Mouse (Mus musculus): ENCODE results near the gene Tas1r2. TPM values are rescaled to one million over a fixed set of nuclear protein-coding genes. Genes with fewer than 3 reads are reported as not detected.

The Tas1r2 gene
- total RNA-seq, 2 experiments from 2014 or later: not detected

DNA sequence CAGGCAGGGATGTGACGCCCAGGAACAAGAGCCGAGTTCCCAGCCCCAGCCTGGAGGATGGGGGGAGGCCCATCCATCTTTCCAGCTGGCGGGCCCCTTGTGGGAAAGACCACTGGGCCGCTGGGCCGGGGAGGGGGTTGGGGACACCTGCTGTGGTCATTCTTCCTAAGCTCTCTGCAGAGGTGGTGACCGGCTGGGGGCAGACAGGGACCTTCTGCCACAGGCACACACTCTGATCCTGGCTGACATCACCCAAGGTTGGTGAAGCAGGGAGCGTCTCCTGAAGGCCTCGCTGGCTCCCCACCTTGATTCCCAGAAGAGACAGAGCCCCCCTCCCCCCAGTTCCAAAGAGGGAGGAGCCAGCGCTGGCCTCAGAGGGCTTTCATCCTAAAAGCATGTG lies 44.4 kb downstream of the Tas1r2 start:
- no peak for DNase-seq (ENCODE audit: low spot score)
- intact Hi-C loops (cut with DNase I): no loop called here

DNA sequence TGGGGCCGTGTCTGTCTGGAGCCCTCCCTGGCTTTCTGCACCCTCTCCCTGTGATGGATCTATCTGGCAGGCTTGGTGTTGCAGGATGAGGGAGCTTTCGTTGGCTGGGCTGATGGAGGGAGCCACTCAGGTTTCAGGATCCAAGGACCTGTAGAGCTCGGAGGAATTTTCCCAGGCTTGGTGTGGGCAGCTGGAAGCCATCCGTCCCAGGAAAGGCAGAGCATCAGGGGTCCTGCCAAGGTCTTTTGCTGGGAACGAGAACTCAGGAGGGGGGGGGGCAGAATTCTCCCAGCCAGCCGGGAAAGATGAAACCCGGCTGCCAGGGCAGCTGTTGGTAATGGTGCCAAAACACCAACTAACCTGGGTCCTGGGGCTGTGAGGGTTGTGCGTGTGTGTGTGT lies 45.3 kb downstream of the Tas1r2 start:
- DNase-seq (ENCODE audit: low spot score): no peak
- intact Hi-C loops (cut with DNase I): no loop called here

DNA sequence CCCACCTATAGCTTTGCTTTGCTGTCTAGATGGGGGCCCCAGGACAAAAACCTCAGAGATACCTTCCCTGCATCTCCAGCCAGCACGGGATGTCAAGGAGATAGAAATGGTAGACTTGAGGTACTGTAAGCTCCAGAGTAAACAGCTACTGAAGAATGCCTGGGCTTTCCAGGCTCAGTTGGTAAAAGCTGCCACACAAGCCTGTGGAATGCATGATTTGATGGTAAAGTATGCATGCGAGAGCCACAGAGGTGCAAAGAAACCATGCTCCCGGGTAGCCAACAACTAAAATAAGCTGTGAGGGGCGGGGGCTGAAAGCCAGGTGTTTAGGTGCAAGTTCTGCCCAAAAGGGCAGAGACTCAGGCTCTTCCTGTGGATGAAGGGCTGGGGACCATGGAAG lies 49.6 kb downstream of the Tas1r2 start:
- no peak for DNase-seq (ENCODE audit: low spot score)
- intact Hi-C loops (cut with DNase I): no loop called here

DNA sequence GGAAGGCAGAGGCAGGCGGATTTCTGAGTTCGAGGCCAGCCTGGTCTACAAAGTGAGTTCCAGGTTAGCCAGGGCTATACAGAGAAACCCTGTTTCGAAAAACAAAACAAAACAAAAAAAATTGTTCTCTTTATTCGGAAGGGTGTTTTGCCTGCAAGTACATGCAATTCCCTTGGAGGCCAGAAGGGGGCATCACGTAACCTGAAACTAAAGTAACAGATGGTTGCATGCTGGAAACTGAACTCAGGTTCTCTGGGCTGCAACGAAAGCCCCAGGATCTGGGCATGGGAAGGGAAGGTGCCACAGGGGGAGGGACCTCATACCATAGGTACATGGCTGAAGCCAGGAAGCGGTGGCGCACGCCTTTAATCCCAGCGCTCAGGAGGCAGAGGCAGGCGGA lies 50.1 kb downstream of the Tas1r2 start:
- DNase-seq (ENCODE audit: low spot score): no peak
- intact Hi-C loops (cut with DNase I): no loop called here

DNA sequence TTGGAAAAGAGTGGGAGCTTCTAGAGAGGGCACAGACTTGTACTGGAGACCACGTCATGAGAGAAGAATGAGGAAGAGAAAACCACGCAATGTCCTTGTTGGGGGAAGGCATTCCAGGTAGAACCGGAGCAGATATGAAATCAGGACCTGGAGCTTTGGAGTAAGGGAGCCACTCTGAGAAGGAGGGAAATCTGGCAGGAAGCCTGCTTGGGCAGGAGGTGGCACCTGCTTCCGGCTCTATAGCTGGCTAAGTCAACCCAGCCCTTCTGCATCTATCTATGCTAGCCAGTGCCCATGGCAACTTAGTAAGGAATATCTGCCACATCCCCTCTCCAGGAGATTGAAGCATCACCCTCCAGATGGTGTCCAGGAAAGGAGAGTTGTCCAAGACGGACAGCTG lies 52.6 kb downstream of the Tas1r2 start:
- DNase-seq (ENCODE audit: low spot score): no peak
- intact Hi-C loops (cut with DNase I): no loop called here

DNA sequence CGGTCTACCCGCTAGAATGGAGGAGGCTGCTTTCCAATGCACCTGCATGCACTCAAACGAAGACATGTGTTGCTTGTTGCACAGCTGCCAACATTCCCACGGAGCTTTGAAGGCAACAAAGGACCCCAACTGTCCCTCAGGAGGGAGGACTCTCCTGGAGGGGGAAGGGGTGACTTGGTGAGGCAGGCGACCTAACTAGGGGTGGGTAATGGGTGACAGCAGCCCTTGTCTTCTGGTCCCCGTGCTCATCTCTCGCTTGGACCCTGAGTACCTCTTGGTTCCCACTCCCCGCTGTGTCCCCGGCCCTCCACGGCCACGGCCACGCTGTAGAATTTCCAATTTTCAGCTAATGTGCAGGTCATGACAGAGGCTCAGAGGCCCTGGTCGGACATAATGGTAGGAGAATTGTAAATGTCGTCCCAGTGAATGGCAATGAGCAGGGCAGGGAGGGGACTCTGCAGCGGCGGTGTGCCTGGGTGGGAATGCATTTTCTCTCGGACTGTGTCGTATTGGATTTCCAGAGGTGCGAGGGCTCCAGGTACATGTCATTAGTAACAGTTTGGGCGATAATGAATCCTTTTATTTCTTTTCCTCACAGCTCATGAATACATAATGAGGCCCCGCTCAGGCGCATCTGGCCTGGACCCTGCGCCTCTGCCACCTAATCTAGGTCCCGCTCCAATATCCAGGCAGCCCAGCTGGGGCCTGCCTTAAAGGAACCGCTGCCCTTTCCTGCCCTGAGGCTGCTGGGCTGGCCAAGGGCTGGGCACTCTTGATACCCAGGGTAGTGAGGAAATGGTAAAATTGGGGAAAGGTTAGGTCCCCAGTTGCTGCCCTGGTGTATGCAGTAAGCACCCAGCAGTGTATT lies 57.4 kb downstream of the Tas1r2 start:
- intact Hi-C loops (cut with DNase I): no loop called here
- no peak for DNase-seq (ENCODE audit: low spot score)

DNA sequence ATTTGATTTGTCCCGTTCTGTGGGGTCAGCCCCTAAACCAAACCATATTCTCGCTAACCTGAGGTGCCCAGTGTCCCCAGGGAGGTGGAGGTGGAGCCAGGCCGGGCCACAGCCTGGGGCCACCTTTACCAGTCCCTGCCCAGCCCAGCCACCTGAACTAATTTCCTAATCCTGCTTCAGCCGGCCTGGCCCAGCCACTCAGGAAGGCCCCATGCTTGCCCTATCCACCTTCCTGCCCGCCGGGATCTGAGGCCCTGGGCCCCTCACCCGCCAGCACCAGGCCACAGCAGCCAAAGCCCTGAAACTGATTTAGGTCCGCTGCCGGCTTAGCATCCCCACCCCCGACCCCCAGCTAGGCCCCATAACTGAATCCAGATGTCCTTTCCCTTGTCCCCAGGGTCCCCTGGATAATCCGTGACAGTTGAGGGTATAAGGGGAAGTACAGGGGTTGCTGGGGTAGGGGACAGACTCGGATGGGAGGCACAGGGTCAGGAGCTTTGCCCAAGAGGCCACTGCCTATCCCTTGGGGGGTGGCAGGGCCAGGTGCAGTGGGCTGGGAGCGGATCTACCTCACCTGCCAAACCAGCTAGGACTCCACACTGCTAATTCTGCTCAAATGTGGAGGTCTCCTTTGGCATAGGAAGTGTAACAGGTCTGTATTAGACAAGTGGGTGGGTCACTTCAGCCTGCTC lies 62.0 kb downstream of the Tas1r2 start:
- intact Hi-C loops (cut with DNase I): no loop called here
- DNase-seq (ENCODE audit: low spot score): no peak

DNA sequence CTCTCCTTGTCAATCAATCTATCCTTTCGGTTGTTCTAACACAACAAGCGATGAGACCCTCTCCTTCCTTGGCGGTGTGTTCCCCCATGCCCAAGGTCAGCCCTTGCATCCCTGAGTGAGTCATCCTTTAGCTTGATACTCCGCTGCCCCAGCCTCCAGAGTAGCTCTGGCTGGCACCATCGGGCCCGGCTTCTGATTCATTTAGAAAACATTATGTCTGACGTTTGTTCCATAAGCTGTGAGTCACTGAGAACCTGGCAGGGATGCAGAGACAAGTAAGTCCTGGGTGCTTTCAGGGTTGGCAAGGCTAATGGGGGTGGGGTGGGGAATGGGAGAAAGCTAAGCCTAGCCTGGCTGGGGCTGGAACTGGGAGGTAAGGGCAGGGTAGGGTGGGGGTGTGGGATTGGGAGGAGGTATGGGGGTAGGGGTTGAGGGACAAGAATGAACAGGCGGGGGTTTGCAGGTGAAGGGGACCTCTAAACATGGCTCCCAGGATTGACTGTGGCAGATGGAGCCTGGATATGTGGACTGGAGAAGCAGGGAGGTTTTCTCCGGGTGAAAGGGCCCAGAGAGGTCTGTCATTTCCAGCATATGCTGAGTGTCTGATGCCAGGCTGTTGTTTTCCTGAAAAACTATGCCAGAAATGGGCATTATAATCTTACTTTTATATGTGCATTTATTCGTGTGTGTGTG lies 63.3 kb downstream of the Tas1r2 start:
- no peak for DNase-seq (ENCODE audit: low spot score)
- intact Hi-C loops (cut with DNase I): no loop called here

DNA sequence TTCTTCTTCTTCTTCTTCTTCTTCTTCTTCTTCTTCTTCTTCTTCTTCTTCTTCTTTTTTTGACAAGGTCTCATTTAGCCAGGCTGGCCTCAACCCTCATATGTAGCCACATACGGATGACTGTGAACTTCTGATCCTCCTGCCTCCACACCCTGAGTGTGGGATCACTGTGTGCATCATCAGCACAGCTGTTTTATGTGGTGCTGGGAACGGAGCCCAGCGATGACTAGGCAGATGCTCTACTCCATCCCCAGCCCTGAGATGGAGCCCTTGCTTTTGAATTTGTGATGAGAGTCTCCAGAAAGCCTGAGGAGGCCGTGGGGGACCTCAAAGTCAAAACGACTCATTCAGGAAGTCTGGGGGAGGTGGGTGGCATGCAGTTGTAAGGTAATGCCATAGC lies 65.6 kb downstream of the Tas1r2 start:
- no peak for DNase-seq (ENCODE audit: low spot score)
- intact Hi-C loops (cut with DNase I): no loop called here

Small RNA genes within 50 kb of the gene (microRNA-seq; reads per million reads assigned to microRNA genes)
- not detected for gene Mir7020

Other genes with a start within 250 kb of the Tas1r2 start
- 1 to 10 TPM; 5.5 to 6.0 TPM for gene Iffo2, start 123.0 kb upstream of the Tas1r2 start, total RNA-seq (2021)
- not detected for gene Gm21969, start 50.4 kb upstream of the Tas1r2 start, total RNA-seq (2021)
- gene Aldh4a1, start 30.7 kb upstream of the Tas1r2 start, total RNA-seq (2021): 10 to 100 TPM; 64.1 to 68.5 TPM
- not detected for gene Pax7, start 180.0 kb downstream of the Tas1r2 start, total RNA-seq (2021)